Mouse (Mus musculus) kidney, embryonic 15.5 days (tissue): ENCODE measurements at regions not wholly inside any gene's neighbourhood (a gene's known extent, or its start where the extent isn't known, plus 50 kb on each side); places are given as distances from the start of the nearest gene placed in this dataset.

Source experiments
- ATAC-seq: fragments of 200-750 bp; cut with Nextera tagmentation; replicated peaks from 2 replicates; pipeline ENCODE4 v1.8.0; 2017; ENCODE audit warnings: moderate TSS enrichment; ENCODE audit not compliant: low FRiP score
- H3K27ac ChIP-seq: fragments of 300-500 bp; sonication (generic); 2 replicates; pipeline ENCODE4 v1.5.1; 2015; ENCODE audit warnings: mild to moderate bottlenecking, inconsistent platforms
- H3K27me3 ChIP-seq: fragments of 300-500 bp; sonication (generic); 2 replicates; pipeline ENCODE4 v1.6.1; 2015; ENCODE audit warnings: inconsistent platforms
- H3K36me3 ChIP-seq: fragments of 300-500 bp; sonication (generic); 2 replicates; pipeline ENCODE4 v1.6.1; 2015; ENCODE audit warnings: inconsistent platforms
- H3K4me1 ChIP-seq: fragments of 300-500 bp; sonication (generic); 2 replicates; pipeline ENCODE4 v1.6.1; 2015; ENCODE audit warnings: inconsistent platforms
- H3K4me2 ChIP-seq: fragments of 300-500 bp; sonication (generic); 2 replicates; pipeline ENCODE4 v1.6.1; 2015; ENCODE audit warnings: moderate library complexity, mild to moderate bottlenecking, inconsistent platforms
- H3K4me3 ChIP-seq: fragments of 300-500 bp; sonication (generic); replicated peaks from 2 replicates; pipeline ENCODE4 v1.5.1; 2015; ENCODE audit warnings: mild to moderate bottlenecking, inconsistent platforms
- H3K9ac ChIP-seq: fragments of 300-500 bp; sonication (generic); 2 replicates; pipeline ENCODE4 v1.6.1; 2015; ENCODE audit warnings: mild to moderate bottlenecking, inconsistent platforms
- H3K9me3 ChIP-seq: fragments of 300-500 bp; sonication (generic); replicated peaks from 2 replicates; pipeline ENCODE4 v1.6.1; 2016; ENCODE audit warnings: inconsistent platforms
- WGBS: fragments of 180-500 bp; shearing (Covaris S2); methylation state at CpG from one replicate; pipeline ENCODE4 v1.1.7; 2015; ENCODE audit warnings: mixed read lengths; 5-methylcytosine and 5-hydroxymethylcytosine counted together

DNA sequence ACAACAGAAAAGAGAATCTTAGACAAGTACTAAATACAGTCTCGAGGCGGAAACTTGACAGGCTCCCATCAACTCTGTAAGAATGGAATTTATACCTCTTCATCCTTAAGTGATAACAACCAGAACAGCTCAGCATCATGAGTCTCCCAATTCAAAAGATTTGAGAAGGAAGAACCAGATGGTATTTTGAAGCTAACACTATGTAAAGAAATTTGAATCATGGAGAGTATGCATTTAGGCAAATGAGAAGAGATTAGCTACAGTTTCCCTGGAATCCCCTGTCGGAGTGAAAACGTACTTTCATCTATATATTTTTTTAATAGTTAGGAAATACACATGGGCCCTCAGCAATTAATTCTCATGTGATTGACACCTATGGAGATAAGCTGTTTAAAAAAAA is 140.9 kb downstream of the Nrip1 start:
- WGBS: 75% methylated on average over 4 of the region's 4 CpGs
- Histone ChIP-seq H3K27ac (no peak overlapping the region), H3K4me3 (no peak overlapping the region), H3K4me1 (0 out of 2 replicates have a peak, but pooled peaks cover 6% of the 10 kb centered on the region), H3K4me2 (no peak overlapping the region), H3K9me3 (no peaks in the 10 kb centered on the region), H3K27me3 (no peaks in the 10 kb centered on the region), H3K36me3 (no peaks in the 10 kb centered on the region), H3K9ac (no peak overlapping the region)
- no peak for ATAC-seq

DNA sequence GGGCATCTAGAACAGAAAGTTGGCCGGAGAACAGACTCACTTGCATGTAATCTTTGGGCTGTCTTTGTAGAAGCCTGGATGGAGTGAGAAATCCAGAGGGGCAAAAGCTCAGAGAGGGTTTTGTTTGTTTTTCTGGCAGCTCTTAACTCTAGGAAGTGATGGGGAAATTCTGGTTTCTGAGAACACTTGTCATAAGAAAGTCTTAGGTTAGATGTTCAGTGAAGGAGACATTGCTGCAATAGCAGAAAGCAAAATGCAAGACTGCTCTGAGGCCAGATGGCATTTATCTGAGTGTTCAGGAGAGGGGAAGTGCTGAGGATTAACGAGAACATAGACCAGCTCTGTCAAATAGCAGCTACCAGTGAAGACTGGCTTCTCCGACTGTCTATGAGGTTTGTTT is 141.5 kb downstream of the Nrip1 start:
- no peak overlapping the region for H3K9ac ChIP-seq
- H3K27me3 ChIP-seq: no peaks in the 10 kb centered on the region
- no peak for ATAC-seq
- H3K9me3 ChIP-seq: no peaks in the 10 kb centered on the region
- H3K4me2 ChIP-seq: no peak overlapping the region
- 48% methylated on average over 3 of the region's 3 CpGs for WGBS
- peaks cover 11% of the 10 kb centered on the region; the same call in 1 of the 2 replicates for H3K4me1 ChIP-seq
- H3K36me3 ChIP-seq: no peaks in the 10 kb centered on the region
- no peak overlapping the region for H3K27ac ChIP-seq
- no peak overlapping the region for H3K4me3 ChIP-seq

DNA sequence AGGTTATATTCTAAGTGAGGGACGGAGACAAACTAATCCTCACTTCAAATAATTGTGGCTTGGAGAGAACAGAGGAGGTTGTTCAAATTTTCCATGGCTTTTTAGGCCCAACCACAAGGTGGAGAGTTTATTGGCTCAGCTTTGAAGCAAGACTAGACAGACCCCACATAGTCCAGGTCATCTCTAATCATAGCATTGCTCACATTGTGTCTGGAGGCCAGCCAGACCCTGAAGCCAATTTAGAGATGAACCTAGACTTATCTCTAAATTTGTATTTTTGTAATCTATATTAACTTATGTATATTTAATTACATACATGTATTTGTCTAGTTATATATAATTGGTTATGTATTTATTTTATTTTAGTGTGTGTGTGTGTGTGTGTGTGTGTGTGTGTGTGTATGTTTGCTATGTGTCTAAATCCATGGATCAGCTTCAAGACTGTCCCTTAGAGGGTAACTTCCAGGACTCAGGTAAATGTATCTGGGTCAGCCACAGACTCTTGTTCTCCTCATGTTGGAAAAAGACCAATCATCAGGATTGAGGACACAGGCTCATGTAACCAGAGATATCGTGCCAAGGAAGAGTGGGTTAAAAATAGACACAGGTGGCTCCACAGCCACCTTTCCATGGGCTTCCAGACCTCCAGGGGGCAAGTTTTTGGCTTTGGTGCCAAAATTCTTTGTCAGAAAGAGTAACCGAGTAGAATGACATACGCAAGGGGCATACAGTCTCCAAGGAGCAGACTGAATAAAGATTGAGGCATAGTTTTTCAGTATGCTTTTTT is 142.9 kb downstream of the Nrip1 start:
- Histone ChIP-seq H3K4me3 (no peak overlapping the region), H3K4me1 (peaks cover 19% of the 10 kb centered on the region), H3K36me3 (no peaks in the 10 kb centered on the region), H3K9ac (no peak overlapping the region), H3K9me3 (no peaks in the 10 kb centered on the region), H3K27me3 (no peaks in the 10 kb centered on the region), H3K27ac (no peak overlapping the region), H3K4me2 (no peak overlapping the region)
- 90% methylated on average over 4 of the region's 4 CpGs for WGBS
- ATAC-seq: no peak

DNA sequence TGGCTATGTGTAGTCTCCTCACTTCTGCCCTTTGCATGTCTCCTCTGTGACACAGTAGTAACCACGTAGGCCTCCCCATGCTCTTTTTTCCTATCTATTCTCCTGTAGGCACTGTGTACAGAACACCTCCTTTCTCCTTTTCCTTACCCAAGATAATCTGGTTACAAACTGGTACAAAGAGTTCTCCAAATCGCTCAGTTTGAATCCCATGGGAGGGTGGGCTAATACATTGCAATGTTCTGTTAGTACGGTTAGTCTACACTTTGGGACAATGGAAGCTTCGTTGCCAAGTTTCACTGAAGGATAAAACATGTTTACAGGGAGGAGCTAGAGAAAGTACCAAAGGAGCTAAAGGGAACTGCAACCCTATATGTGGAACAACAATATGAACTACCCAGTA is 145.2 kb downstream of the Nrip1 start:
- Histone ChIP-seq H3K4me2 (no peak overlapping the region), H3K36me3 (no peaks in the 10 kb centered on the region), H3K4me3 (no peak overlapping the region), H3K4me1 (peaks cover 41% of the 10 kb centered on the region), H3K27ac (no peak overlapping the region), H3K9ac (no peak overlapping the region), H3K27me3 (no peaks in the 10 kb centered on the region), H3K9me3 (no peaks in the 10 kb centered on the region)
- ATAC-seq: no peak
- 84% methylated on average over 4 of the region's 4 CpGs for WGBS

DNA sequence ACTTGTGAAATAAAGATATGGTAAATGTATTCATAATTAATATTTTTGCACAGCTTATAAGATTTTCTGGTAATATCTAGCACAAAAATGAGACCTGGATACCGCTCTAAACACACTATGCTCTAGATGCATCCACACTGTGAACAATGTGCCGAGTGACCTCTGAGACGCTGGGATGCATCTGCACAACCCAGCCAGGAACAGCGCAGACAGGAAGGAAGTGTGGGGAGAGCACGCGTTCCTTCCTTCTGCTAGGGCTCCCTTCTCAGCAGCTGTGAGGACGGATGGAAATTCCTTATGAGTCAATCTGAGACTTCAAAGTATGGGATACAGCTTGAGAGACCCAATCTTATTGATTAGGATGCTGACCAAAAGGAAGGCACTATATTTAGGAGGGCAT is 147.2 kb downstream of the Nrip1 start:
- H3K4me3 ChIP-seq: no peak overlapping the region
- WGBS: 74% methylated on average over 7 of the region's 7 CpGs
- H3K27ac ChIP-seq: no peak overlapping the region
- ATAC-seq: no peak
- H3K4me2 ChIP-seq: no peak overlapping the region
- no peaks in the 10 kb centered on the region for H3K27me3 ChIP-seq
- H3K36me3 ChIP-seq: no peaks in the 10 kb centered on the region
- peaks cover 45% of the 10 kb centered on the region for H3K4me1 ChIP-seq
- H3K9me3 ChIP-seq: no peaks in the 10 kb centered on the region
- H3K9ac ChIP-seq: no peak overlapping the region

DNA sequence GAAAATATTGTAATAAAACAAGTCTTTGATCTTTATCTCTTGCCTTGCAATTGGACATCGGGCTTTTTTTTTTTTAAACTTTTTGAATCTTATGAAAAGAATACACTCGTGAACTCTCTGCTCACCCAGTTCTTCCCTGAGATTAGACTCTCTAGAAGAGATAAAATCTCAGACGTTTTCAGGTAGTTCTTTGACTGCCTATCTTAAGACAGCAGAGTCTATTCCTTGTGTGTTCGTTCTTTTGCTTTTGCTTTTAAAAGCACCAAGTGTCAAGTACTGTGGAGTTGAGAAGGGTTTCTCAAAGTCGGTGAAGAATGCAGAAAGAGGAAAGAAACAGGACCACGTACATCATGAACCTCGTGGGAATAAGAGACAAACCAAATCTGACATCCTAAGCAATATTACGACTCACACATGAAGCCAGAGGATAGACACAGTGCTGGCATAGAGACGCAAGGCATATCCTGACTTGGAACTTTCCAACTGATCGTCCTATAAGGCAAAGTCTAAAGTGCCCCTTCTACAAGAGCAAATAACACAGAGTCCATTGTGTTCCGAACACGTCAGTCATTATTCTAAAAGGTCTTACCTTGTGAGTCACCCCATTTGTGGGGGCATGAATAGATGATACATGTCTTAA is 147.9 kb downstream of the Nrip1 start:
- Histone ChIP-seq H3K4me2 (no peak overlapping the region), H3K27ac (peak overlapping the region; percentile 79), H3K36me3 (no peaks in the 10 kb centered on the region), H3K4me1 (peaks cover 45% of the 10 kb centered on the region), H3K4me3 (no peak overlapping the region), H3K27me3 (no peaks in the 10 kb centered on the region), H3K9me3 (no peaks in the 10 kb centered on the region), H3K9ac (no peak overlapping the region)
- ATAC-seq: no peak; the same call in 1 of the 2 replicates
- 48% methylated on average over 12 of the region's 12 CpGs for WGBS

DNA sequence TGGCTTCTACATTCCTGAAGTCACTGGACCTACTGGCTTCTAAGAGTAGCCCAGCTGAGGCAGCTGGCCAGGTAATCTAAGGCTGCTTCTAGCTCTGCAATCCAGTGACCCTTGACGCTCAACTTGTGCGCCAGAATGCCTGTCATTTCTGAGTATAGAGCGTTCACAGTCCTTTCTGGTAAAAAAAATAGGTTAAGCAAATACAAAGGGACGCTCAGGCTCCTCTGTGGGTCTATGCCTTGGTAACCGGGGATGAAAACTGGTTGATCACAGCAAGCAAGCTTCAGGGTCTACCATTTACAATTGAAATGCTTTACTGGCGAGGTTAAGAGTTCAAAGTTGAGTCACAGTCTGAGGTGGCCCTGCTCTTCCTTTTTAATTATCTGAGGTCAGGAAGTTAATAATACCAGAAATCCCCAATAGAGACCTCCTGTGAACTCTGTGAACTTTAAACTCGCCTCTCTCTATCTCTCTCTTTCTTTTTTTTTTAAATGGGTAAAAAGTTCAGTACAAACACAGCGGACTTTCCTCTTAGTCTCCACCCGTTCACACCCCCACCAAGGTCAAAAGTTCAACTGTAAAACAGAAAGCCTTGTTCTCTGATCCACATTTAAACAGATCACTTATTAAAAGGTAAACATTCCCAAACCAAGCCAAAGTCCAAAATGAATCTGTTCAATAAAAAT is 148.6 kb downstream of the Nrip1 start:
- H3K27ac ChIP-seq: peak overlapping the region; percentile 82
- no peaks in the 10 kb centered on the region for H3K36me3 ChIP-seq
- ATAC-seq: peak; percentile 72
- peak overlapping the region; percentile 12; the same call in 1 of the 2 replicates for H3K4me2 ChIP-seq
- peaks cover 45% of the 10 kb centered on the region for H3K4me1 ChIP-seq
- no peaks in the 10 kb centered on the region for H3K27me3 ChIP-seq
- H3K9ac ChIP-seq: no peak overlapping the region
- H3K9me3 ChIP-seq: no peaks in the 10 kb centered on the region
- 7% methylated on average over 9 of the region's 9 CpGs for WGBS
- H3K4me3 ChIP-seq: no peak overlapping the region

DNA sequence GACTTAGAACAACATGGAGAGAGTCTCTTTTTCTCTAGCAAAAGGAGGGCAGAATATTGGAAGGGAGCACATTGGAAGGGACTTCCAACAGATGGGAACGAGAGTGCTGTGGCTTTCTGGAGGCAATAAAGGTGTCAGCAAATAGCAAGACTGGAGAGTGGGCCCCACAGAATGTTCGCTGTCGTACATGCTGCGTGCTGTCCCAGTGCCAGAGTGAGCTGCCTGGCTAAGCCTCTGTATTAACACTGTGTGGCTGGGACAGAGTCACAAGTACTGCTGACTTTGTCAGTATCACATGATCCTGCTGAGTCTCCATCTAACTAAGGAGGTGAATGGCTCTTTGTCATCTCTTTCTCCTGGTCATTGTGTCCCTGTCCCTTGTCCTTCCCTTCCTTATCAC is 149.9 kb downstream of the Nrip1 start:
- Histone ChIP-seq H3K4me3 (no peak overlapping the region), H3K4me1 (peaks cover 45% of the 10 kb centered on the region), H3K27ac (peak overlapping the region; percentile 56; the same call in 1 of the 2 replicates), H3K36me3 (no peaks in the 10 kb centered on the region), H3K9me3 (no peaks in the 10 kb centered on the region), H3K9ac (no peak overlapping the region), H3K4me2 (no peak overlapping the region), H3K27me3 (no peaks in the 10 kb centered on the region)
- ATAC-seq: peak; percentile 49; the same call in 1 of the 2 replicates
- 30% methylated on average over 4 of the region's 4 CpGs for WGBS

DNA sequence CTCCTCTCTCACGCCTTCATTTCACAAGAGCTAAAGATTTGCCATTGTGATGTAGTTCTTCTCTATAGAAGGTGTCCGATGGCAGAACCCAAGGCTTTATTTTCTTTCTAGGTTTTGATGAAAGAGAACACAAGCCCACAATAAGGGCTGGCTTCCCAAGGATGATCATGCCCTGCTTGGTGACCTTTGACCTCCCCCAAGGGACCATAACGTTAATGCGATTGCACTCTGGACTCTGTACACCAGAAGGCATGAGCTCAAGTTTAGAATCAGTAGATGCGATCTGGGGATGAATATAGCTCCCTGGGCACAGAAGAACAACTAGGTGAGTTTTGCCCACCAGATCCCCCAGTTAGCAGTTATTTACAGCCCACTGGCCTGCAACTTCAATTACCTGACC is 150.7 kb downstream of the Nrip1 start:
- no peak overlapping the region for H3K4me3 ChIP-seq
- H3K27ac ChIP-seq: 0 out of 2 replicates have a peak overlapping the region, but pooled peaks have one; percentile 56
- H3K36me3 ChIP-seq: no peaks in the 10 kb centered on the region
- peaks cover 45% of the 10 kb centered on the region for H3K4me1 ChIP-seq
- H3K4me2 ChIP-seq: no peak overlapping the region
- no peak for ATAC-seq
- H3K9me3 ChIP-seq: no peaks in the 10 kb centered on the region
- H3K27me3 ChIP-seq: no peaks in the 10 kb centered on the region
- WGBS: 68% methylated on average over 5 of the region's 5 CpGs
- H3K9ac ChIP-seq: no peak overlapping the region

DNA sequence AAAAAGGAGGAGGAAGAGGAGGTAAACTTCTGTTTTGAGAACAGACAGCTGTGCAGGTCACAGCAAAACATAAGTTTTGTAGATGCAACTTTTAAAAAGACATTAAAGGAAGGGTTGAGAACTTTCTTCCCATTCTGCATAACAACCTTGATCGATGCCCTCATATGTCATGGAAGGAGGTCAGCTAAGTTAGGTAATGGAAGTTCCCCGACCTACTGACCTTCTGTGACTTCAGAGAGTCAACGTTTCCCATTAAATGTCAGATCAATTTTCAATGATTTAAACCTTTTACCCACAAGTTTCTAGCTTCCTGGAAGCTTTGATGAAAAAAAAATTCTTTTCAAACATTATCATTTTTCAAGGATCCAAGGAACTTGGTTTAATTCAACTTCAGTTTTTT is 153.2 kb downstream of the Nrip1 start:
- Histone ChIP-seq H3K36me3 (no peaks in the 10 kb centered on the region), H3K9ac (no peak overlapping the region), H3K9me3 (no peaks in the 10 kb centered on the region), H3K27me3 (no peaks in the 10 kb centered on the region), H3K4me2 (no peak overlapping the region), H3K27ac (no peak overlapping the region), H3K4me1 (peaks cover 33% of the 10 kb centered on the region), H3K4me3 (no peak overlapping the region)
- WGBS: 48% methylated on average over 3 of the region's 3 CpGs
- ATAC-seq: no peak

DNA sequence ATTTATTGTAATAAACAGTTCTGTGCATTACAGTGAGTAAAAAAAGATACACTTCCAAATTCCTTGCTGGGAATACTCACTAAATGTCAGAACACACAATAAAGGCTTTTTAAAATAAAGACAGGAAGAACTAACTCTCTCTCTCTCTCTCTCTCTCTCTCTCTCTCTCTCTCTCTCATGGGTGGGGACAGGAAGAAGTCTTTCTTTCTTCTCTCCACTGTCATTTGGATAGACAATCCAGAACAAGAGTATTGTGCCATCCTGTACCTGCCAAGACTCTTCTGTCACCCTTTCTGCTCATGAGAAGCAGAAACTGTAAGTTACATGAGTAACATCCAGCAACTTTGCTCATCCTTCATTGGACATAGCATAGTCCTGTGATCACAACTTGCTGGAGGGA is 154.4 kb downstream of the Nrip1 start:
- Histone ChIP-seq H3K4me2 (no peak overlapping the region), H3K4me3 (no peak overlapping the region), H3K4me1 (peaks cover 22% of the 10 kb centered on the region), H3K36me3 (no peaks in the 10 kb centered on the region), H3K9me3 (no peaks in the 10 kb centered on the region), H3K27ac (peak overlapping the region; percentile 37; the same call in 1 of the 2 replicates), H3K27me3 (no peaks in the 10 kb centered on the region), H3K9ac (no peak overlapping the region)
- no peak for ATAC-seq
